Mouse (Mus musculus): ENCODE data around the gene Cgn.
"Not testable (repeated sequence)": the region's sequence is repeated elsewhere in the genome, so short reads cannot be mapped to it uniquely, and the experiment has no call there.

The Cgn gene

GRCm38 (mm10) chr3:94757251-94758055, 28.8 kb downstream of the Cgn start:
- H3K9me3 ChIP-seq (ENCODE audit: low read length); H3K4me1 ChIP-seq (replicated peaks; ENCODE audit: low read depth, low read length); H3K36me3 ChIP-seq (ENCODE audit: insufficient read depth, low read length); H3K27me3 ChIP-seq (ENCODE audit: insufficient read depth, low read length): not testable (repeated sequence)
- H3K4me3 ChIP-seq (replicated peaks; ENCODE audit: low read length), result peak overlapping the region; percentile 71

DNA sequence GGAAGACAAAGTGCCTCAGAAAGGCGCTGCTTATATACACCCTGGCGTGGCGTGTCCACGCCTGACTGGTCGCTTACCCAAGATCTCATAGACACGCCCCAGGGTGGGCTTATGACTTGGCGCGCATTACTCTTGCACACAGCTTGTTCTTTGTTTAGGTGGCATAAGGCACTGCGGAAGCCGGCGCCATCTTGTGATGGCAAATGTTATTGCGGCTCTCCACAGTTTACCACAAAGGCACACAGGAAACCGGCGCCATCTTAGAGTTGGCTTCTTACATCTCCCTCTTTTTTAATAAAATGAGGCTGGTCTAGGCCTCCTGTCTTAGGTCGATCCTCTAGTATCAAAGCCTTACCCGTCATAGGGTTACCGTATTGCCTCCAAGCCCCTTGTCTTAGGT, 40.6 kb downstream of the Cgn start:
- TF ChIP-seq CTCF (conservative IDR thresholded peaks at IDR 0.05; ENCODE audit: low read length) (no peak), POU5F1 (IDR thresholded peaks at IDR 0.05; ENCODE audit: borderline replicate concordance, low read length) (no peak), NANOG (IDR thresholded peaks at IDR 0.05; ENCODE audit: borderline replicate concordance, low read length) (no peak)
- H3K9me3 ChIP-seq (ENCODE audit: low read length), result peaks cover 87% of the 10 kb centered on the region

DNA sequence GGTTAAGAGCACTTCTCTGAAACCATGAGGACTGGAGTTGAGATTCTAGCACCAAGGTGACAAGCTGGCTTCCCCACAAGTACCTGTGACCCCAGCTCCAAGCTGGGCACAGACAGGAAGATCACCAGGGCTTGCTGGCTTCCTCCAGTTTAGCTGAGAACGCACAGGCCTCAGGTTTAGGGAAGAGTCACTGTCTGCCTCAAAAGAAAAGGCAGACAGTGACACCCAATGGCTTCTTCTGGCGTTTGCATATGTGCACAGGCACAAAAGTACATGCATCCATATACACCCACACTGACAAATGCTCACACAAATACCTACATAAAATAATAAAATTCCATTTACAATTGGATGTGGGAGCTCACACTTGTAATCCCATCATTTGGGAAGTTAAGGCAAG, 62.7 kb downstream of the Cgn start:
- not testable (repeated sequence) for H3K4me1 ChIP-seq (replicated peaks; ENCODE audit: low read depth, low read length); H3K36me3 ChIP-seq (ENCODE audit: insufficient read depth, low read length); H3K9me3 ChIP-seq (ENCODE audit: low read length); H3K4me3 ChIP-seq (replicated peaks; ENCODE audit: low read length); H3K27me3 ChIP-seq (ENCODE audit: insufficient read depth, low read length)

More for the DNA sequence above, 40.6 kb downstream of the Cgn start:
- H3K36me3 ChIP-seq (ENCODE audit: insufficient read depth, low read length), result no peaks in the 10 kb centered on the region
- H3K4me1 ChIP-seq (replicated peaks; ENCODE audit: low read depth, low read length), result no peaks in the 10 kb centered on the region
- H3K4me3 ChIP-seq (replicated peaks; ENCODE audit: low read length), result no peak overlapping the region
- no peaks in the 10 kb centered on the region for H3K27me3 ChIP-seq (ENCODE audit: insufficient read depth, low read length)

DNA sequence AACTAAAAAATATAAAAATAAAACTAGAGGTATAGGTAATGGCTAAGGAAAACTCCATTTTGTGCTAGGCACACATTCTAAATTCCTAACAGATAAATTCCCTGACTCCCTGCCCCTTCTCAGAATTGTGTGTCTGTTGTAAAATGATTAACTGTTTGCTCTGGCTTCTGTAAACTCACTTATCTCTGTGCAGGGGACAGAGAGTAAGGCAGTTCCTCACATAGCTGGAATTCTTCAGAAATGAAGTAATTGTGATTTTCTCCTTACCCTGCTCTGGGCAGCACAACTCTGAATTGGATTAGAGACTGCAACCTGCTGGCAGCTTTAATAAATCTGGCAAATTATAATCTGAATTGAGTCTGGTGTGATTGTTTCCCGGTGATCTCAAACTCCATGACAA, 68.0 kb downstream of the Cgn start:
- H3K36me3 ChIP-seq (ENCODE audit: insufficient read depth, low read length); H3K4me3 ChIP-seq (replicated peaks; ENCODE audit: low read length); H3K4me1 ChIP-seq (replicated peaks; ENCODE audit: low read depth, low read length); H3K27me3 ChIP-seq (ENCODE audit: insufficient read depth, low read length); H3K9me3 ChIP-seq (ENCODE audit: low read length): not testable (repeated sequence)

DNA sequence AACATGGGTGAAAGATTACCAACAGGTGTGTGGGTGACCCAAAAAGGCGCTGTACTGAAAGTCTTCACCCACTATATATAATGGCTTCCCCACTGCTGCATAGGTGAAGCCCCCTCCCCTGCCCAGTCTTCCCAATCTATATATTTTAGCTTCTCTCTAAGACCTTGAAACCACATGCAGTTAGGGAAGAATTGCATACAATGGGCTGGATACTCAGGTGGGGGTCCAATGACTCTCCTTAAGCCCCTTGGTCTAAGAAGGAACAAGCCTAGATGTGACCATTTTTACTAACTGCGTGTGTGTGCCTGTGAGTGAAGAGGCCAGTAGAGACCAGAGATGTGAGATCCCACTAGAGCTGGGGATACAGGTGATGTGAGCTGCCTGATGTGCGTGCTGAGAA, 72.9 kb downstream of the Cgn start:
- not testable (repeated sequence) for H3K9me3 ChIP-seq (ENCODE audit: low read length); H3K27me3 ChIP-seq (ENCODE audit: insufficient read depth, low read length); H3K4me1 ChIP-seq (replicated peaks; ENCODE audit: low read depth, low read length); H3K36me3 ChIP-seq (ENCODE audit: insufficient read depth, low read length); H3K4me3 ChIP-seq (replicated peaks; ENCODE audit: low read length)

DNA sequence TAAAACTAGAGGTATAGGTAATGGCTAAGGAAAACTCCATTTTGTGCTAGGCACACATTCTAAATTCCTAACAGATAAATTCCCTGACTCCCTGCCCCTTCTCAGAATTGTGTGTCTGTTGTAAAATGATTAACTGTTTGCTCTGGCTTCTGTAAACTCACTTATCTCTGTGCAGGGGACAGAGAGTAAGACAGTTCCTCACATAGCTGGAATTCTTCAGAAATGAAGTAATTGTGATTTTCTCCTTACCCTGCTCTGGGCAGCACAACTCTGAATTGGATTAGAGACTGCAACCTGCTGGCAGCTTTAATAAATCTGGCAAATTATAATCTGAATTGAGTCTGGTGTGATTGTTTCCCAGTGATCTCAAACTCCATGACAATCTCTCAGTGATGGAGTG, 75.7 kb downstream of the Cgn start:
- not testable (repeated sequence) for H3K36me3 ChIP-seq (ENCODE audit: insufficient read depth, low read length); H3K4me3 ChIP-seq (replicated peaks; ENCODE audit: low read length)

More for the DNA sequence above, 75.7 kb downstream of the Cgn start:
- H3K9me3 ChIP-seq (ENCODE audit: low read length); H3K4me1 ChIP-seq (replicated peaks; ENCODE audit: low read depth, low read length); H3K27me3 ChIP-seq (ENCODE audit: insufficient read depth, low read length): not testable (repeated sequence)
